Mouse (Mus musculus): ENCODE results near the gene Nuak1.

The Nuak1 gene

DNA sequence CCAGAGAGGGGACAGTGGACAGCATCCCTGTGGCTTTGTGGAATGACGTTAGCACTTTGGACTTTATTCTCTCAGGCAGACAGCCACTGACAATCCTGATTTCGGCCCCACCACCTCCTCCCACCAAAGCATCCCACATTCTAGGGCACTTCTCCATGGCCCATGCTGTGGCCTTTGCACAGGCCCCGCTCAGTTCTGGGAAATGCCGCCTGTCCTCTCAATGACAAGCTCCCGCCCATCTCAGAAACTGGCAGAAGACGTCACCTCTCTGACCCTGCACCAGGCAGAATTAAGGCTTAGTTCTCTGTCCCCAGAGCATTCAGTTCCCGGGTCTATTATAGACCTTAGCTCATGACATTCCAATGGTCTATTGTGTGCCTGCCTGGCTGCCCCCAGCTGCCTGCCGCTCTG, 7.0 kb upstream of the Nuak1 start:
- in situ Hi-C loops (cut with MboI, MseI), result loop anchor here (10.0 kb wide), 1 partner anchor 723 kb away; the partner anchor contains the start of gene 1500009L16Rik

DNA sequence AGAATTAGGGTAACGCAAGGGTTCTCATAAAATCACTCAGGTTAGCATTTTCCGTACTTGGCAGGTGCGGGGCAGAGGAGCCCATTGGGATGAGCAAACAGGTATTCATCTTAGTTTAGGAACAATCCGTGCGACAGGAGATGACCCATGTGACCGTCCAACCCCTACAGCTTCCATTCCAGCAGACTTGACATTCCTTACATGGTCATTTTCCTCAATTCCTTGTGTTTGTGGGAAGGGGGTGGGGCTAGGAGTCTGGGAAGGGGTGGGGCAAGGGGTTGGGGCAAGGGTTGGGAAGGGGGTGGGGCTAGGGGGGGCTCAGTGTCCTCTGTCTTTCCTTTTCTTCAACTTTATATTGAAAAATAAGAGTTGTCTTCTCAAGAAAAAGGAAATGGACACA, 6.3 kb upstream of the Nuak1 start:
- in situ Hi-C loops (cut with MboI, MseI), result loop anchor here (10.0 kb wide), 1 partner anchor 722 kb away; the partner anchor contains the start of gene 1500009L16Rik

DNA sequence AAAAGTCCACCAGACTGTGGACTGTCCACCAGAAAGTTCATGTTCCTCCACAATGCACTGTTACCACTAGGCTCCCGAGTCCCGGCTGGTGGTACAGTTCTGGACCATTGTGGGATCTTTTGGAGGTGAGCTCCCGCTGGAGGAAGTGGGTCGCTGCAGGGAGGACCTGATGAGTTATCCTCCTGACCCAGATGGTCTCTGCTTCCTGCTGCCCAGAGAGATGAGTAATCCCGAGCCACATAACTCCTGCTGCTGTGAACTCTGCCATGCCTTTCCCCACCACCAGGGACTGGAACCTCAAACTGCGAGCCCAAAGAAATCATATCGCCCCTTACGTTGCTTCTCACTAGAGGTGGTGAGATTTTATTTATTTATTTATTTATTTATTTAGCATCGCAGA, 4.0 kb upstream of the Nuak1 start:
- in situ Hi-C loops (cut with MboI, MseI), result loop anchor here (10.0 kb wide), 1 partner anchor 720 kb away; the partner anchor contains the start of gene 1500009L16Rik

DNA sequence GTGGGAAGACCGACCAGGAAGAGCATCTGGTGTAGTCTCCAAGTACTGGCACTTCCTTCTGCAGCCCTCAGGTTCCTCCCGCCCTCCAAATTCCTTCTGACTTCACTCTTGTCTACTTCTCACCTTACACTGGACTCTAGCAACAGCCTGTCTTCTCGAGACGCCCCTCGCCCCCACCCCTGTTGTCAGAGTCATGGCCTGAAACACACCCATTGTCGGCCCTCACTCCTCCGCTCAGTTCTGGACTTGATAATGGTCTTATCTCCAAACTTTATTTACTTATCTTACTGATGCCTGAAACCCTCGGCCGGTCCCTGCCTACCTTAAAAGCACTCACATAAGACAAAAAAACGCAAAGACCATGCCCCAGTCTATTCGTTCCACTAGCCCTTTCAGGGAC, 1.4 kb upstream of the Nuak1 start:
- in situ Hi-C loops (cut with MboI, MseI), result loop anchor here (10.0 kb wide), 1 partner anchor 717 kb away; the partner anchor contains the start of gene 1500009L16Rik

DNA sequence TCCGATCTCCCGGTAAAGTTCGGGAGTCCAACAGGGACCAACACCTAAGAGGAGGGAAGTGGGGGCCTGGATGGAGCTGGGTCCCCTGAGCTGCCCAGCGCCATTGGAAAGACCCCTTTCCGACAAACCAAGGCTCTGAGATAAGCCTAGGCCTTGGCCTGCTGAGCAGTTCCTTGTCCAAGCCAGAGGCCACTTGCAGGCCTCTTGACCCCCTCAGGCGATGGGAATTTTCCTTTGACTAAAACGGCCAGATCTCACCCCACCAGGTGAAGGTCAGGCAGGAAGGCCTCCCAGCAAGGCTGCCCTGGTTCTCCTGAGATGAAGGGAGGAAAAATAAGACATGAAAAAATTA, 1.0 kb upstream of the Nuak1 start:
- in situ Hi-C loops (cut with MboI, MseI), result loop anchor here (10.0 kb wide), 1 partner anchor 717 kb away; the partner anchor contains the start of gene 1500009L16Rik

DNA sequence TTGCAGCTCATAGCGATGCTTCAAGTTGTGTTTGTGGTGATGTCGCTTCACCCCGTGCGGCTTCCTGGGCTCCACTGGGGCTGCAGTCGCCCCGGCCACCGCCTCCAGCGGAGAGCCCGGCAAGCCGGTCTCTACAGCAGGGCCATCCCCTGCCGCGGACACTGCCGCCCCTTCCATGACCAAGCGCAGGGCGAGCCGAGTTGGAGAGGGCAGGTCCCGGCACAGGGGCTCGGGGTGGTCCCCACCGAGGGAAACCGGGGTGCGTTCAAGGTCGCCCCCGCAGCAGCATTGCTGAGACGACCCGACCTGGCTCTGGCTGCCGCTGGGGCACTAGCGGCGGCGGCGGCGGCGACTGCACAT, 236 bp downstream of the Nuak1 start:
- in situ Hi-C loops (cut with MboI, MseI), result loop anchor here (10.0 kb wide), 1 partner anchor 715 kb away; the partner anchor contains the start of gene 1500009L16Rik

DNA sequence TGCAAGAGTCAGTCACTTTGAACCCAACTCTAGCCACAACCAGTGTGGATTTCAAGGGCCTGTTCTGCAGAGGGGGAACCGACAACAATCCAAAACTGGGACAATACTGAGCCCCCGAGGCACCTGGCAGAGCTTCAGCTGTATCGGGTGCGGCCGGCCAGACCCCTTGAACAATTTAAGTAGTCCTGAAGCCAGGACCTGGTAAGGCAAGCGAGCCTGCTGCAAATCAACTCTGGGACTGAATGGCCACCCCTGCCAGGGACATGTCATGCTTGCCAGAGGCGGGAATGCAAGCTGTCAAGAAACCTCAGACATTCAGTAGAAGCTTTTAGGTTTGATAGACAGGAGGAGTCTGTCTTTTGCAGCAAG, 1.2 kb downstream of the Nuak1 start:
- in situ Hi-C loops (cut with MboI, MseI), result no loop called here

DNA sequence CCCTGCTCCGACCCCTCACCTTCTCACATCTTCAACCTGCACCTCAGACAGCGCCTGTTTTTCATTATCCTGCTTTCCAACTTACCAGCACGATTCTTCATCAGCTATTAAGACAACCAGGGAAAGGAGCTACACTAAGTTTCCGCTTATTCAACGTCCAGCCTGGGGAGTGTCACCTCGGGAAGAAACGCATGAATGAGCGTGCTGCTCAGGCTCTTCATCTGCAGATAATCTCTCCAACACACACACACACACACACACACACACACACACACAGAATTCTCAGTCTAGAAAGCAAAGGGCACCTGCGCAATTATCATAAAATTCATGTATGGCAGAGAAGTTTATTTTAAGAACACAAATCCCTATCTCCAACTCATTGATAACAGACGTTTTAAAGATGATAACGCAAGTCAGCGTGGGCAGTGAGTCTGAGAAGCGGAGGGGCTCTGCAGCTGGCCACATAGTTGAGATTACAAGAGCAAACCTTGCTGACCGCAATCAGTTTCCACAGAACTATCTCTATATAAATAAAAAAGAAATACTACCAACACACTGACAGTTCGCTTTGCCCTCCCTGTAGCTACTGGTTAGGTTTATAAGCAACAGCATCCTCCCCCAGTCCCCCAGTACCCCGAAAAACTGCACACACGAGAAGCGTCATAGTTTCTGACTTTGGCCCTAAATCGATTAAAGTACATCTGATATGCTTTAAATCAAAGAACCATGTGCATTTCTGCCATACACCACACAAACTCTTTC, 1.8 kb downstream of the Nuak1 start:
- in situ Hi-C loops (cut with MboI, MseI), result no loop called here

DNA sequence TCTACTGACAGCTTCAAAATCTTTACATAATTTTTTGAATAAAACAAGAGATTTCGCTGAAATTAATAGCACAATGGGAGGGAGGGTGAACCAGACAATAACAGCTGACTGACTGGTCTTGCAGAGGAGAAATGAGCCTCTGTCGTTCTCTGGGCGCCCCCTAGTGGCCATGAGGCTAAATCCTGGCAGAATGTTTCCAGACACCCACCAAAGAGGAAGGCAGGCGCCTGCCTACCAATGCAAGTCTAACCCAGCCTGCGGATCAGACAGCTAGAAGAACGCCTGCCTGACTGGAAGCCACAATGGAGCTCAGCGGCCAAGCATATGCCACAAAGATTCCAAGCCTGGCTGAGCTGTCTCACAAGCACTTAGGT, 2.4 kb downstream of the Nuak1 start:
- in situ Hi-C loops (cut with MboI, MseI), result no loop called here

DNA sequence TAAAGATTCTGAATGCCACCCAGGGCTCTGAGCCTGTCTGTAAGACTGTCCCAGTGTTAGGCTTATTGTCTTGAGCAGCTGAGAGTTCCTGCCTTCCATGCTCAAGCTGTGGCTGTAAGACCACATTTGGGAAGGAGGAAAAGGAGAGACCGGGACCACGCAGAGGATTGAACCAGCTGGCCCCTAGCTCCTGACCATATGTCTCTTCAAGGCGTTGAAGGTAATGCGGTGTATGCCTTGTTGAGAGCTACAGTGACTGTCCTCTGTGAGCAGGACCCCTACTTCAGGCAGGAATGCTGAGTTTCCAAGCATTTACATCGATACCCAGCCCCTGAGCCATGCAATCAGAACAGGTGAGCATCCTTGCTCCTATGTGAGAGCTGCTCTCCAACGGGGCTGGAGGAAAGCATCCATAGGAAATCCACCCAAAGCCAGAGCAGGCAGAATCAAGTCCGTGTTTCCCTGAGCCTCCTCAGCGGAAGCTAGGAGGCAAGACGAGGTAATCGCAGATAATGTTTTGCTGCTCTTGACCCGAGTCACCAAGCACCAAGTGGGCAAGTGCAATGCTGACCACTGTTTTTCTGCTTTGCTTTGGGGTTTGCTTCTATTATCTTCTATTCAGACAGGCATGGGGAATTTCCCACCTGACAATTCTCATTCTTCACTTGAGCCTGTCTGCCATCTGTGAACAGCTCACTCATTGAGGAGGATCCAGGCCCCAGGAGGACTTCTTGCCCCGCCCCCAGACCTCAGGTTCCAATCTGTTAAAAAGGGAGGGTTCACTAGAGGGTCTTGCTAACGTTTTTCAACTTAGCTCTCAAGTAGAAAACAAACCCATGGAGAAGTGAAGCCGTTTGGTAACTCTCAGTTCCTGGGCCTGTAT, 3.0 kb downstream of the Nuak1 start:
- in situ Hi-C loops (cut with MboI, MseI), result no loop called here

DNA sequence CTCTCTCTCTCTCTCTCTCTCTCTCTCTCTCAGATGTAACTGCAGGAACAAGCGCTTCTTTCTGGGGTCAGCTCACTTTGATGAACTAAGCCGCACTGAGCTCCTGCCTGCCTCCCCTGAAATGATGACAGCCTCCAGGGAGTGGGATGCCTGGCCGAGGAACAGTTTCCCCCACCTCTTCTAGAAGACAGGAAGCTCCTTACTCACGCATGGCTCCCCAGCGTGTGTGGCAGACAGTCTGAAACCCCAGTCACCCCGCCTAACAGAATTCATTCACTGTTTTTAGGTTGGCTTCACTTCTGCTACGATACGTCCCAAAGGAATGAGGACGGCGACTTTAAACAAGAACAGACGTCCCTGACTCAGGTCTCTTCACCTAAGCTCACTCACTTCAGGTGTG, 4.5 kb downstream of the Nuak1 start:
- in situ Hi-C loops (cut with MboI, MseI), result no loop called here

DNA sequence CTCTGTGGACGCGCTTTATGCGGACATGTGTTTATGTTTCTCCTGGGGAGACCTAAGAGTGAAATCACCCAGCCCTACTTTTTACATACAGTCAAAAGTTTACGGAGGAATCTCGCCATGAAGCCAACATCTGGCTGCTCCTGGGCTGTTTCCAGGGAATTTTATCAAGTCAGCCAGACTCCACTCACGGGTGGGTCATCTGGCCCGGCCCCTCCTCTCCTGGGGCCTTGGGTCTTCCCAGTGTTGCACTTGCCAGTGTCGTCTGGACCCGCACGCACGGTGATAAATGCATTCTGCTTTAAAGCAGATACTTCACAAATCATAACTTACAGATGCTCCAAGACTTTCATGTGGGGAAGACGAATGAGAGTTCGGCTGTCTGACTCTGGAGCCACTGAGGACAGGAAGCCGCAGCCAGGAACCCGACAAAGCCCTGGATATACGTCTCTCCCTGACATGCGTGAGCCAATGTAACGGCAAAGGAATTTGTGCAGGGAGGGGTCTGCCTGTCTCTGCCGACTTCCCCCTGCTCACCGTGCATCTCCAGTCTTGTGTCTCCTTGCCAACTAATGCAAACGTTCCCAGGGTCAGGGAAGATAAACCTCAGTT, 7.1 kb downstream of the Nuak1 start:
- in situ Hi-C loops (cut with MboI, MseI), result no loop called here

DNA sequence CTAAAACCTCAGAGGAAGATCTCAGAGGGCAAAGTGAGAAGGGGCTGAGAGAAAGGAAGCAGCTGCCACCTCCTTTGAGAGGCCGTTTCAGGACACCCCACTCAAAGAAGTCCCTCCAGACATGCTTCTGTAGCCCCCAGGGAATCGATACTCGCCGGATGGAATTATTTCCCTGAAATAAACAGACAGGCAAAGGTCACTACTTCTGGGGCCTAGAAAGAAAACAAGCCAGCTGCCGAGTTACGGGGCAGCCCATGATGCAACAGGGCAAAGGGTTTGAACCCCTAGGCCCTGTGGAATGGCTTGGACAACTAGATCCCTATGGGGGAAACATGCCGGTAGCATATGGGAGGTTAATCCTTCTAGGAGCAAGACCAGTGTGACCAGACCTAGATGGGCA, 16.0 kb downstream of the Nuak1 start:
- in situ Hi-C loops (cut with MboI, MseI), result no loop called here

DNA sequence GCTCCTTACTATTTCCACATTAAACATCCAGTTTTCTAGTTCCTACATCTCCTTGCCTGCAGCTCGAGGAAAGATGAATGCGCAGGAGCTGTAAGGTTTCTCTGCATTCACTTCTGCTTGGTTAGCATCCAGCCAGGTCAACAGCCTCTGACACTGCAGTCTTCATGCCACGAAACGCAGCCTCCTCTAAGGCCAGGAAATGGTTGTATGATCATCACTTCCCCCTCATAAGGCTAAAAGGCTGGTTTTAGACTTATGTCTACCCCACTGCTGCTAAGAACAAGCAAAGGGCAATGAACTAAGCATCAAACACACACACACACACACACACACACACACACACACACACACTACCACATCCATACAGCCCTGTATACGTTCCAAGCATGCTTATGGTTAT, 16.5 kb downstream of the Nuak1 start:
- in situ Hi-C loops (cut with MboI, MseI), result no loop called here

DNA sequence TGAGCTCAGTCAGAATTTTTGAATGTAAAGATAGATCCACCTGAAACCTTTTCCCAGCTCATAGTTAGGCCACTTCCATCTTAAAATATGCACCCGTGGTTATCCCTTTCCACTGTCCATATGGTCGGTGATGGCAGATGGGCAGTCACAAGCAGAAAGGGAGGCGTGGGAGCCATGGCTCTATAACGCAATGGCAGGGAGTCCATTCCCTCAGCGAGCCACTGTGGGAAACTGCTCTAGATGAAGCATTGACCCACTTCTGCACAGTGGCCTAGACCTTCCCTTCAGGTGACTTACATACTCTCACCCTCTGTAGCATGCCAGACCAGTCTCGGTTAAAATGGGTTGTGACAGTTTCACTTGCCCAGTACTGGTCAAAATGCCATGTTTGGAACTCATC, 19.8 kb downstream of the Nuak1 start:
- in situ Hi-C loops (cut with MboI, MseI), result no loop called here

DNA sequence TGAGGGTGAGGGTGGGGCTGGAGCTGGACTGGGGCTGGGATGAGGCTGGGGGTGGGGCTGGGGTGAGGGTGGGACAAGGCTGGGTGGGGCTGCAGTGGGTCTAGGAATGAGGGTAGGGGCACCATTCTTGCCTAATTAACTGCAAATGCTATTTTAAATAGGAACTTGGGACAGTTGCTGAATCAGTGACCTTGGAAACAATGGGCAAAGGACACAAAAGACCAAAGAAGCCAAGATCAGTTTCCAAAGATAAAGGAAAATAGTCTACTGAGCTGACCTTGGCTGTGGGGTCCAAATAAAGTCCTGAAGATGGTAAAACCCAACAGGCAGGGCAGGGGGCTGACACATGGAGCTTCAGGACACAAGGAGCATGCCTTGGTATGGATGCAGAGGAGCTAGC, 22.0 kb downstream of the Nuak1 start:
- in situ Hi-C loops (cut with MboI, MseI), result loop anchor here (10.0 kb wide), 1 partner anchor 186 kb away; no protein-coding TSS in a partner anchor

DNA sequence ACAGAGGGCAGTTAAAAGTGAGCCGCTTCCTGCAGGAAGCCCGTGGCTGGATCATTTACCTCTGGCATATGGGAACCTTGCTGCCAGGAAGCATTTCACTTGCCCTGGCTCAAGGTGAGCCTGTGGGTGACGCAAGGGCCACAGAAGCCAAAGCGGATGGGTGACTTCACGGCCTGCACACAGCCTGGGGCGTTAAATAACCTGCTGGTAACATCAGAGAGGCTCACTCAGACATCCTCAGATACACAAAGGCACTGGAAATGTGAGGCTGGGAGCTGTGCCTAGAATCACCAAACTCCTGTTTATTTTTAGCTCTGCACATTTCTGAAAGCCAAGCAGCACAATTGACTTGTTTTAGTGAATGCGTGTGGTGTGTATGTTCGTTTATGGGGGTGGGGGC, 23.6 kb downstream of the Nuak1 start:
- in situ Hi-C loops (cut with MboI, MseI), result loop anchor here (10.0 kb wide), 1 partner anchor 188 kb away; no protein-coding TSS in a partner anchor

DNA sequence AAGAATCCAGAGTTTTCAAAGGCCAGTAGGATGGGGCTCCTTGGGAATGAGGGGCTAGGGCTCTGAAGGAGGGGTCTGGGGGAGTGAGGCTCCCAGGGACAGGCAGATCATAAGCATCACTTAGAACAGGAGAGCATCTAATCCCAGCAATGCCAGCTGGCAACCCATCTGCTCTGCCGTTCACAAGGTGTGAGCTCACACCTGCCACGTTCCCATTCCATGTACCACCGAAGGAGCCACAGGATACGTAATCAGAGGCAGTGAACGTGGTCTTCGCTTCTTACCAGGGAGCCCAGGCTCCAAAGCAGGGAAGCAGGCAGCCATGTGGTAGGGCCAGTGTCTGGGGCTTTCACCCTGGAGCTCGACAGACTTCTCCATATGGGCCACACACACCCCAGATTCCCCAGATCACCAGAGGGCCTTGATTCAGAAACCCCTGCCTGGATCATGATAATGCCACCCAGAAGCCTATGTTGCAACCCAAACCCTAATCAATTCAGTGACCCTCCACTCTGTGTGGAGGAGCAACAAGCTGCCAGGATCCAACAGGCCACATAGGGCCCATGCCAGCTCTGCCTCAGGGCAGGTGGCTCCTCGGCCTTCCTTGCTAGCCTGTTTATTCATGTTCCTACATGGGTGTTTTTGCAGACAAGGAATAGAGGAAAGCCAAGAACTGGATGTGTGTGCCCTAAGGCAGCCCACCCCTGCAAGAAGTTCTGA, 25.3 kb downstream of the Nuak1 start:
- in situ Hi-C loops (cut with MboI, MseI), result loop anchor here (10.0 kb wide), 1 partner anchor 190 kb away; no protein-coding TSS in a partner anchor

DNA sequence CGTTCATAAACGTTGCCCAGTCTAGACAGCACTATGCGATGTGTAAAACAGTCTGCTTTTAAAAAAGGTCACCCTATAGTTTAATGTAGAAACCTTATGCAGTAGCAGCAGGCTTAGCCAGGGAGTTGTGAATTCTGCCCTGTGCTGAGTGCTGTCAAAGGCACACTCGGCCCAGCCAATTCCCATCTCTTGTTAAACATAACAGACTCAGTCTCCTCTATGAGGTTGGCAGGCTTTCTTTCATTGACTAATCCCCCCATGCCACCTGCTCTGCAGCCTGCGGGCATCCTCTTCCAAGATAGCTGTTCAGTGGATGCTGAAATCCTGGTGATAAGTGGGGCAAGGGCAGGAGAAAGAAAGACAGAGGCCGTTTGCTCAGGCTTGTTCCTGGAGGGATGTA, 27.1 kb downstream of the Nuak1 start:
- in situ Hi-C loops (cut with MboI, MseI), result loop anchor here (10.0 kb wide), 1 partner anchor 191 kb away; no protein-coding TSS in a partner anchor

DNA sequence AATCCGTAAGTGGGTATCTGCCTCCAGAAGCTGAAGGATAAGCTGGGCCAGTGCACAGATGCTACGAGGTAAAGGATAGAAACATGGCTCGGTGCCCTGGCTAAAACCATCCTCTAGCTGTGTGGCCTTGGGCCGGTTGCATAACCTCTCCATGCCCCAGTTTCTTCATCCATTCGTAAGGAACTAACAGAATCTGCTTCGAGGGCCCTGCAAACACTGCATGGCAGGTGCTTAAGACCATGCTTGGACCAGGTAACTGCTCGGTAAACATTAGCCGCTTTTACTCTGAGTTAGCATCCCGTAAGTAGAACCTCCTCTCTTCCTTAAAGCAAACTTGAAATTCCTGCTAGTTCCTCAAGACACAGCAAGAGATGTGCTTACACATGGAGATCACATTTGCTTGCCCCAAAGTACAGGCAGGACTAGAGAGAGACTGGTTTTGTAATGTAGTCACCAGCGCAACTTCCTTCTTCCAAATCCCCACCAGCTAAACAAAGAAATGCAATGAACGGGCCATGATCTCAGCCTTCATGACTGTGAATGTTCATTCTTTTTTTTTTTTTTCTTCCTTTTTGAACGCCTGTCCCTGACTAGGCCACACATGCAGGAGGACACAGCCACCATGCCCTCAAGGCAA, 28.0 kb downstream of the Nuak1 start:
- in situ Hi-C loops (cut with MboI, MseI), result loop anchor here (10.0 kb wide), 1 partner anchor 192 kb away; no protein-coding TSS in a partner anchor
